Mouse (Mus musculus) midbrain, embryonic 12.5 days (tissue): Measurements from ENCODE around the gene Zfyve9. TPM values are rescaled to one million over a fixed set of nuclear protein-coding genes. Genes with fewer than 3 reads are reported as not detected.

Experiments
- ATAC-seq: fragments of 200-750 bp; cut with Nextera tagmentation; 2 replicates; pipeline ENCODE4 v1.8.0; 2017; ENCODE audit warnings: low read depth, moderate TSS enrichment, moderate library complexity; ENCODE audit not compliant: low FRiP score
- H3K27ac ChIP-seq: fragments of 300-500 bp; sonication (generic); replicated peaks from 2 replicates; pipeline ENCODE4 v1.5.1; 2016; ENCODE audit warnings: mild to moderate bottlenecking
- H3K27me3 ChIP-seq: fragments of 300-500 bp; sonication (generic); 2 replicates; pipeline ENCODE4 v1.6.1; 2016; ENCODE audit warnings: mild to moderate bottlenecking
- H3K36me3 ChIP-seq: fragments of 300-500 bp; sonication (generic); 2 replicates; pipeline ENCODE4 v1.6.1; 2016
- H3K4me1 ChIP-seq: fragments of 300-500 bp; sonication (generic); 2 replicates; pipeline ENCODE4 v1.6.1; 2016
- H3K4me2 ChIP-seq: fragments of 300-500 bp; sonication (generic); replicated peaks from 2 replicates; pipeline ENCODE4 v1.6.1; 2016; ENCODE audit warnings: mild to moderate bottlenecking, moderate library complexity
- H3K4me3 ChIP-seq: fragments of 300-500 bp; sonication (generic); 2 replicates; pipeline ENCODE4 v1.5.1; 2016; ENCODE audit warnings: mild to moderate bottlenecking
- H3K9ac ChIP-seq: fragments of 300-500 bp; sonication (generic); replicated peaks from 2 replicates; pipeline ENCODE4 v1.6.1; 2016; ENCODE audit warnings: mild to moderate bottlenecking, moderate library complexity
- H3K9me3 ChIP-seq: fragments of 300-500 bp; sonication (generic); 2 replicates; pipeline ENCODE4 v1.6.1; 2016; ENCODE audit warnings: mild to moderate bottlenecking
- WGBS: fragments of 180-500 bp; shearing (Covaris S2); methylation state at CpG from one replicate; pipeline ENCODE4 v1.1.7; 2016; 5-methylcytosine and 5-hydroxymethylcytosine counted together
- polyA plus RNA-seq: library from polyadenylated mRNA; unstranded; fragments of >200 nt; fragmentation: Nextera tagmentation; extraction: Ambion mirVana; gene quantifications from 2 replicates; pipeline ENCODE4 v1.2.1, GENCODE M21; 2016

Zfyve9 gene
- polyA plus RNA-seq, 1 experiment from 2014 or later = 5.7 TPM

DNA sequence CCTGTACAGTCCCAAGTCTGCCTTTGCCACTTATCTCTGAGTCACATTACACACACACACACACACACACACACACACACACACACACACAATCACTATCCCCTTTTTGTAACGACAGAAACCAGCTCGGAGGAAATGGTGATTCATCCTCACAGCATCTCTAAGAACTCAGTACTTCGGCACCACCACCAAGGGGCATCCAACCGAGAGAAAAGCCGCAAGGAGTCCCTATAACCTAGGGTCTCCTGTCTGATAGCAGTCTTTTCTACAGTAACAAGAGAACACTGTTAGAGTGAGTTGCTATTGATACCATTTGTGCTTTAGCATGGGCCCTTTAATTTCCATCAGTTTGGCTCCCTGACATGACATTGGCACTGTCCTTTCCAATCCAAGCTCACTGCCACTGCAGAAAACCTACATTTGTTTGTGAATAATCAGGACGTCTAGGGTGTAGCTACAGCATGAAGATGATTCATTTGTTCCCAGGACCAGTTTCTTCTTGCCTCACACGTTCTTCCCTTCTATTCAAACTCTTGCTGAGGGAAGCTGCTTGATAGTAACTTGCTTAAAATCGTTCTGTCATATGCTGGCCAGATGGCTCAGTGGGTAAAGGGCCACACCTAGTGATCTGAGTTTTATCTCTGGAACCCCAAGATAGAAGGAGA is 2.0 kb upstream of the Zfyve9 start:
- Histone ChIP-seq H3K4me3 (no peak overlapping the region), H3K4me1 (peaks cover 5% of the 10 kb centered on the region; the same call in 1 of the 2 replicates), H3K36me3 (no peaks in the 10 kb centered on the region), H3K27ac (no peak overlapping the region), H3K9me3 (no peaks in the 10 kb centered on the region), H3K4me2 (no peak overlapping the region), H3K9ac (no peak overlapping the region), H3K27me3 (peaks cover 13% of the 10 kb centered on the region)
- 42% methylated on average over 8 of the region's 8 CpGs for WGBS
- ATAC-seq = no peak

- Histone ChIP-seq H3K4me2 (peak overlapping the region; percentile 76; the same call in 1 of the 2 replicates), H3K9ac (no peak overlapping the region), H3K9me3 (no peaks in the 10 kb centered on the region), H3K27me3 (peaks cover 13% of the 10 kb centered on the region), H3K4me1 (peaks cover 5% of the 10 kb centered on the region; the same call in 1 of the 2 replicates), H3K27ac (no peak overlapping the region), H3K36me3 (no peaks in the 10 kb centered on the region), H3K4me3 (no peak overlapping the region)
- WGBS = 66% methylated on average over 3 of the region's 3 CpGs
- ATAC-seq = no peak
Observed at GRCm38 (mm10) chr4:108781596-108781995, 998 bp upstream of the Zfyve9 start.

DNA sequence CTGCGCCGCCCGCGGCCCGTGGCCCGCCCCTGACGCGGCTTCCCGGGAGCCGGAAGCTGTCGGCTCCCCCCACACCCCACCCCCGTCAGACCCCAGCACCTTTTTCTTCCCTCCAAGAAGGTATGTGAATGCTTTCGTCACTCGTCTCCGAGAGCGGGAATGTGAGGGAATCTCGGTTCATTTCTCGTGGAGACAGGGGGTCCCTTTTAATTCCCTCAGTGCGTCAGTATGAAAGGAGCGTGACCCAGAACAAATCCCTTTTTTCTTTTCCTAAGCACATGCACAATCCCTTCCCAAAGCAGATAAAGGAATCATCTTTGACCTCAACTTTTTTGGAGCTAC is 237 bp upstream of the Zfyve9 start:
- peak overlapping the region; percentile 96 for H3K27ac ChIP-seq
- ATAC-seq = peak; percentile 55
- peak overlapping the region; percentile 76 for H3K4me2 ChIP-seq
- peak overlapping the region; percentile 85 for H3K4me3 ChIP-seq
- H3K9ac ChIP-seq = peak overlapping the region; percentile 95
- peaks cover 5% of the 10 kb centered on the region; the same call in 1 of the 2 replicates for H3K4me1 ChIP-seq
- 2% methylated on average over 17 of the region's 20 CpGs for WGBS
- peaks cover 13% of the 10 kb centered on the region for H3K27me3 ChIP-seq
- H3K9me3 ChIP-seq = no peaks in the 10 kb centered on the region
- H3K36me3 ChIP-seq = no peaks in the 10 kb centered on the region

- Histone ChIP-seq H3K4me3 (peak overlapping the region; percentile 85), H3K27ac (peak overlapping the region; percentile 96), H3K27me3 (peaks cover 13% of the 10 kb centered on the region), H3K9ac (peak overlapping the region; percentile 95), H3K36me3 (no peaks in the 10 kb centered on the region), H3K4me1 (peaks cover 5% of the 10 kb centered on the region; the same call in 1 of the 2 replicates), H3K4me2 (peak overlapping the region; percentile 76), H3K9me3 (no peaks in the 10 kb centered on the region)
- WGBS = under 1% methylated on average over 7 of the region's 7 CpGs
- no peak for ATAC-seq
Observed at GRCm38 (mm10) chr4:108779763-108780056, 888 bp downstream of the Zfyve9 start.

DNA sequence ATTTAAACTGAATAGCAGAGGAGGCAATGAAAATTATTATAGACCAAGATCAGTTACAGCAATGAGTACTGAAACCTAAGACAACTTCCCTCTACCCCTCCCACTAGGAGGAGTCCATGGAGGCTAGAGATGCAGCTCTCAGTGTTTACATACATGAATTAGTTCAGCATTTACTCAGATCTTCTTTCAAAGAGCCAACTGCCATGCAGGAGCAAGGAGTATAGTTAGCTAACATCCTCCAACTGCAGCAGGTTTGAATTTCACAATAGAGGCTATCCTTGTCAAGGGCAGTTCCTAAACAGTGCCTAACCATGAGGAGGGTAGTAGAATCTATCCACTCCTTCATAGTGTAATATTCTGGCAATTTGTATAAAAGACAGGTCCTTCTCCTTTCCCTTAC is 12.1 kb downstream of the Zfyve9 start:
- H3K4me2 ChIP-seq = no peak overlapping the region
- no peak for ATAC-seq
- H3K4me1 ChIP-seq = no peaks in the 10 kb centered on the region

DNA sequence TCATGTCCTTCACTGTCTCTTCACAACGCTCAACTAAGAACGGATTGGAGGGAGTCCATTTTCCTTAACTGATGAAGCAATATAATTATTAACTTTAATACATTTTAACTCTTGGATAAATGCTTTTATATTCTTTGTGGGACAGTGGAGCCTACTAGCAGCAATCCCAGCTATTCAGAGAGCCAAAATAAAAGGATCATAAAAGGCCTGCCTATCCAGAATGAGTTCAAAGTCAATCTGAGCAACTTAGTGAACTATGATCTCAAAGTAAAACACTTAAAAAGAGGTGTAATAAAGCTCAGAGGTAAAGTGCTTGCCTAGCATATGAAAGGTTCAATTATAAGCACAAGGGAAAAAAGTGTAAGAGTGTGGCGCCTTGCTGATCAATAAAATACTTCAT is 21.0 kb downstream of the Zfyve9 start:
- ATAC-seq = no peak
- Histone ChIP-seq H3K27me3 (no peaks in the 10 kb centered on the region), H3K27ac (no peak overlapping the region), H3K4me3 (no peak overlapping the region), H3K36me3 (no peaks in the 10 kb centered on the region), H3K4me1 (no peaks in the 10 kb centered on the region), H3K4me2 (no peak overlapping the region), H3K9me3 (no peaks in the 10 kb centered on the region), H3K9ac (no peak overlapping the region)
- WGBS = 97% methylated on average over 3 of the region's 3 CpGs

More for the DNA sequence above, 12.1 kb downstream of the Zfyve9 start:
- Histone ChIP-seq H3K4me3 (no peak overlapping the region), H3K27me3 (no peaks in the 10 kb centered on the region), H3K36me3 (no peaks in the 10 kb centered on the region), H3K9ac (no peak overlapping the region), H3K9me3 (no peaks in the 10 kb centered on the region), H3K27ac (no peak overlapping the region)

- no peaks in the 10 kb centered on the region for H3K27me3 ChIP-seq
- no peaks in the 10 kb centered on the region for H3K9me3 ChIP-seq
- no peaks in the 10 kb centered on the region for H3K4me1 ChIP-seq
- no peak overlapping the region for H3K9ac ChIP-seq
- no peak for ATAC-seq
- no peak overlapping the region for H3K4me2 ChIP-seq
- WGBS = 95% methylated on average over 3 of the region's 3 CpGs
- H3K36me3 ChIP-seq = no peaks in the 10 kb centered on the region
- no peak overlapping the region for H3K4me3 ChIP-seq
- no peak overlapping the region for H3K27ac ChIP-seq
Observed at GRCm38 (mm10) chr4:108746160-108746873, 34.3 kb downstream of the Zfyve9 start.

DNA sequence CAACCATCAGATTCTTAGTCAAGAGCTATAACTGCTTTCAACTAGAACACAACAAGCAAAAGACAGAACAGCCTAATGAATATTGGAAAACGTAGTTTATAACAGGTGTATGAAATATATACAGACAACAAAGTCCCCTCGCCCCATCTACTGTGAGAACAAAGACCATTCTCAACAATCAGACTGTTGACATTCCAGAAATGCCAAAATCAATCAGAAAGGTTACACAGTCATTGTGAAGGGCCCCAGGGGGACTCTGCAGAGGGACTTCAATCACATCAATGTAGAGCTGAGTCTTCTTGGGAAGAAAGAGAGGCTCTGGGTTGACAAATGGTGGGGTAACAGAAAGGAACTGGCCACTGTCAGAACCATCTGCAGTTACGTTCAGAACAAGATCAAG is 49.0 kb downstream of the Zfyve9 start:
- no peak for ATAC-seq
- Histone ChIP-seq H3K9me3 (no peaks in the 10 kb centered on the region), H3K9ac (no peak overlapping the region), H3K4me1 (peaks cover 6% of the 10 kb centered on the region; the same call in 1 of the 2 replicates), H3K36me3 (peaks cover 3% of the 10 kb centered on the region; the same call in 1 of the 2 replicates), H3K4me3 (no peak overlapping the region), H3K4me2 (no peak overlapping the region), H3K27me3 (no peaks in the 10 kb centered on the region), H3K27ac (no peak overlapping the region)
- 29% methylated on average over 3 of the region's 3 CpGs for WGBS

DNA sequence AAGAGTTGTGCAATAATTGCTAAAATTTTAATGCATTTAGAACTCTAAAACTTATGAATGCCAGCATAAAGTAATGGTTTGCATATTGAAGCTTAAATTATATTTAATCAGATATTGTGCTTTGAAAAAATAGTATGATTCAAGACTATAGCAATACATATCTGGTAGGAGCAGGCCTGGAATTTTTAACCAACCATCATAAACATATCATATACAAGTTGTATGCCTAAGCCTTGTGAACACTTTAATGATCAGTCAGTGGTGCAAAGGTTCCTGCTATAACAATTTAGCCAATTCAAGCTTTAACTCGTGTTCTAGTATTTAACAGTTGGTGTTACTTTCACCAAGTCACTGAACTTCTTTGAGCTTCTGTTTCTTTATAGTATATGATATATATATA is 50.1 kb downstream of the Zfyve9 start:
- Histone ChIP-seq H3K9me3 (no peaks in the 10 kb centered on the region), H3K4me2 (no peak overlapping the region), H3K27ac (no peak overlapping the region), H3K4me3 (no peak overlapping the region), H3K36me3 (peaks cover 4% of the 10 kb centered on the region), H3K27me3 (no peaks in the 10 kb centered on the region), H3K4me1 (peaks cover 6% of the 10 kb centered on the region; the same call in 1 of the 2 replicates), H3K9ac (no peak overlapping the region)
- 85% methylated on average over 1 of the region's 1 CpGs for WGBS
- no peak for ATAC-seq

GRCm38 (mm10) chr4:108724102-108724501 is 56.5 kb downstream of the Zfyve9 start:
- H3K9me3 ChIP-seq = no peaks in the 10 kb centered on the region
- H3K4me1 ChIP-seq = no peaks in the 10 kb centered on the region
- no peak overlapping the region for H3K4me2 ChIP-seq
- no peak overlapping the region for H3K4me3 ChIP-seq
- H3K9ac ChIP-seq = no peak overlapping the region
- 95% methylated on average over 2 of the region's 2 CpGs for WGBS
- ATAC-seq = no peak
- H3K27me3 ChIP-seq = no peaks in the 10 kb centered on the region
- H3K36me3 ChIP-seq = peaks cover 7% of the 10 kb centered on the region
- no peak overlapping the region for H3K27ac ChIP-seq

GRCm38 (mm10) chr4:108721245-108721784 is 59.3 kb downstream of the Zfyve9 start:
- H3K4me3 ChIP-seq = no peak overlapping the region
- 90% methylated on average over 3 of the region's 3 CpGs for WGBS
- H3K4me1 ChIP-seq = no peaks in the 10 kb centered on the region
- H3K27ac ChIP-seq = no peak overlapping the region
- peaks cover 7% of the 10 kb centered on the region for H3K36me3 ChIP-seq
- no peak overlapping the region for H3K9ac ChIP-seq
- H3K4me2 ChIP-seq = no peak overlapping the region
- H3K9me3 ChIP-seq = no peaks in the 10 kb centered on the region
- no peak for ATAC-seq
- no peaks in the 10 kb centered on the region for H3K27me3 ChIP-seq

DNA sequence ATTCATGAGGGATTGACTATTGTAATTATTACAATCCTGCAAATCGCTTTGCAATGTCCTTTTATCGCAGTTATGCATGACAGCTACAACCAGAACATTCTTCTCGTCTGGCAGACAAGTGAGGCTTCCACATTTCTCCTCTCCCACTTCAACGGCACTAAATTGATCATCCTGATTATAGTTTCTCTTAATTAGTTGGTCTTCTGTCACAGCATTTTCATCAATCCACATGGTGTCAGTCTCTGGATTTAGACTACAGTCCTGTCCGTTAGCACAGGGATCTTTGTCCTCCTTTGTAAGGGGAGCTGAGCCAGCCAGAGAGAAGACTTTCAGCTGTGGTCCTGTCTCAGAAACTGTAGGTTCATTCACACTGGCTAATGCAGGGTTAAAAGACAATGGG is 61.2 kb downstream of the Zfyve9 start, which contains the start of gene 3110021N24Rik:
TSS of gene 3110021N24Rik (plus strand) at position 301 of the 400 bp plus-strand sequence.
- H3K9me3 ChIP-seq = no peaks in the 10 kb centered on the region
- H3K27me3 ChIP-seq = no peaks in the 10 kb centered on the region
- H3K4me2 ChIP-seq = no peak within 1 kb of the TSS
- H3K4me3 ChIP-seq = no peak within 1 kb of the TSS
- H3K27ac ChIP-seq = no peak within 1 kb of the TSS
- H3K4me1 ChIP-seq = no peaks in the 10 kb centered on the region
- H3K36me3 ChIP-seq = peaks cover 4% of the 10 kb centered on the region; the same call in 1 of the 2 replicates
- 88% methylated on average over 5 of the region's 5 CpGs for WGBS
- H3K9ac ChIP-seq = no peak within 1 kb of the TSS
- ATAC-seq = no peak
